Mouse (Mus musculus): ENCODE measurements around the gene Olfml3. TPM values are rescaled to one million over a fixed set of nuclear protein-coding genes. Genes with fewer than 3 reads are reported as not detected.

Olfml3 gene
- total RNA-seq (2022), result 1 to 10 TPM; 4.4 to 5.2 (median 5.0) TPM

- peak; percentile 91 for DNase-seq (ENCODE audit: low spot score)
Observed at GRCm38 (mm10) chr3:103737778-103738571, at the start of gene Olfml3. TSS of gene Olfml3 (minus strand) at chr3:103738001.

GRCm38 (mm10) chr3:103787225-103787624 is 49.4 kb upstream of the Olfml3 start:
- no peak for DNase-seq (ENCODE audit: low spot score)

GRCm38 (mm10) chr3:103782844-103783609 is 45.2 kb upstream of the Olfml3 start:
- DNase-seq (ENCODE audit: low spot score), result no peak

GRCm38 (mm10) chr3:103780777-103781176 is 43.0 kb upstream of the Olfml3 start:
- DNase-seq (ENCODE audit: low spot score), result no peak

GRCm38 (mm10) chr3:103780271-103780670 is 42.5 kb upstream of the Olfml3 start:
- no peak for DNase-seq (ENCODE audit: low spot score)

GRCm38 (mm10) chr3:103779183-103779582 is 41.4 kb upstream of the Olfml3 start:
- DNase-seq (ENCODE audit: low spot score), result no peak

GRCm38 (mm10) chr3:103778660-103779059 is 40.9 kb upstream of the Olfml3 start:
- no peak for DNase-seq (ENCODE audit: low spot score)

GRCm38 (mm10) chr3:103777940-103778339 is 40.1 kb upstream of the Olfml3 start:
- no peak for DNase-seq (ENCODE audit: low spot score)

GRCm38 (mm10) chr3:103774009-103774408 is 36.2 kb upstream of the Olfml3 start:
- no peak for DNase-seq (ENCODE audit: low spot score)

GRCm38 (mm10) chr3:103773508-103773907 is 35.7 kb upstream of the Olfml3 start:
- no peak for DNase-seq (ENCODE audit: low spot score)

GRCm38 (mm10) chr3:103772846-103773245 is 35.0 kb upstream of the Olfml3 start:
- DNase-seq (ENCODE audit: low spot score), result no peak

- peak; percentile 87 for DNase-seq (ENCODE audit: low spot score)
Observed at GRCm38 (mm10) chr3:103771531-103772130, 33.8 kb upstream of the Olfml3 start.

GRCm38 (mm10) chr3:103766789-103767188 is 29.0 kb upstream of the Olfml3 start:
- DNase-seq (ENCODE audit: low spot score), result peak; percentile 44

- DNase-seq (ENCODE audit: low spot score), result no peak
Observed at GRCm38 (mm10) chr3:103759261-103759970, 21.6 kb upstream of the Olfml3 start.

- no peak for DNase-seq (ENCODE audit: low spot score)
Observed at GRCm38 (mm10) chr3:103758456-103758855, 20.7 kb upstream of the Olfml3 start.

GRCm38 (mm10) chr3:103756920-103757319 is 19.1 kb upstream of the Olfml3 start:
- no peak for DNase-seq (ENCODE audit: low spot score)

GRCm38 (mm10) chr3:103755351-103755750 is 17.6 kb upstream of the Olfml3 start:
- DNase-seq (ENCODE audit: low spot score), result no peak

GRCm38 (mm10) chr3:103751558-103751957 is 13.8 kb upstream of the Olfml3 start:
- DNase-seq (ENCODE audit: low spot score), result no peak

GRCm38 (mm10) chr3:103746711-103747110 is 8.9 kb upstream of the Olfml3 start:
- no peak for DNase-seq (ENCODE audit: low spot score)

GRCm38 (mm10) chr3:103745001-103745770 is 7.4 kb upstream of the Olfml3 start:
- no peak for DNase-seq (ENCODE audit: low spot score)

- DNase-seq (ENCODE audit: low spot score), result no peak
Observed at GRCm38 (mm10) chr3:103743208-103743607, 5.4 kb upstream of the Olfml3 start.
